Comparison of ENCODE assay signal across 12 mouse cellular contexts in genomic region chr15:37159956-37160355, GRCm38 (mm10).
"Had no signal": no experiment of that assay in that cellular context is flagged by ENCODE, and none has a peak within 500 bp of the region (broad histone marks: within the 10 kb centered on the region; RNA-seq: fewer than 3 reads in every experiment).

No protein-coding gene starts in this region.

- H3K9me3 ChIP-seq: midbrain, embryonic 13.5 days; neural tube, embryonic 12.5 days; neural tube, embryonic 15.5 days had no signal

- H3K27me3 ChIP-seq: midbrain, embryonic 13.5 days; neural tube, embryonic 12.5 days; neural tube, embryonic 15.5 days had no signal

- H3K36me3 ChIP-seq: midbrain, embryonic 13.5 days; neural tube, embryonic 12.5 days; neural tube, embryonic 15.5 days had no signal

- DNase-seq: liver, postnatal 0 days; right cerebral cortex, adult 18-20 months; right cerebral cortex, postnatal 14 days; right cerebral cortex, postnatal 4 days; thymus, adult 2 months had no signal

- H3K4me2 ChIP-seq: liver, embryonic 11.5 days; lung, embryonic 14.5 days; midbrain, embryonic 13.5 days; neural tube, embryonic 12.5 days; neural tube, embryonic 15.5 days had no signal

- H3K4me1 ChIP-seq: neural tube, embryonic 12.5 days had no signal

- H3K4me3 ChIP-seq: midbrain, embryonic 13.5 days; neural tube, embryonic 12.5 days; neural tube, embryonic 15.5 days had no signal

- ATAC-seq: liver, postnatal 0 days; midbrain, embryonic 13.5 days had no signal

- H3K9ac ChIP-seq: liver, embryonic 14.5 days; liver, postnatal 0 days; lung, embryonic 14.5 days; midbrain, embryonic 13.5 days; neural tube, embryonic 12.5 days; neural tube, embryonic 15.5 days had no signal

- H3K27ac ChIP-seq: liver, embryonic 14.5 days; macrophage; midbrain, embryonic 13.5 days; neural tube, embryonic 12.5 days; neural tube, embryonic 15.5 days had no signal
